Mouse (Mus musculus) C2C12 (cell line): ENCODE data around the gene Phip.

Experiments
- CTCF ChIP-seq: IDR thresholded peaks from one replicate; pipeline ENCODE4 v1.5.1; 2011; ENCODE audit not compliant: control insufficient read depth, insufficient read depth, insufficient read length
- MAX ChIP-seq: IDR thresholded peaks from one replicate; pipeline ENCODE4 v1.6.1; 2011; ENCODE audit warnings: mild to moderate bottlenecking, control low read depth

GRCm38 (mm10) chr9:82974962-82975341 lies 364 bp downstream of the Phip start:
- TF ChIP-seq CTCF (no peak), MAX (no peak)
